Mouse (Mus musculus): ENCODE measurements around the gene Jakmip3.
A peak's percentile ranks its signal among the peaks of the same experiment; 100 is the strongest.

Jakmip3 gene

DNA sequence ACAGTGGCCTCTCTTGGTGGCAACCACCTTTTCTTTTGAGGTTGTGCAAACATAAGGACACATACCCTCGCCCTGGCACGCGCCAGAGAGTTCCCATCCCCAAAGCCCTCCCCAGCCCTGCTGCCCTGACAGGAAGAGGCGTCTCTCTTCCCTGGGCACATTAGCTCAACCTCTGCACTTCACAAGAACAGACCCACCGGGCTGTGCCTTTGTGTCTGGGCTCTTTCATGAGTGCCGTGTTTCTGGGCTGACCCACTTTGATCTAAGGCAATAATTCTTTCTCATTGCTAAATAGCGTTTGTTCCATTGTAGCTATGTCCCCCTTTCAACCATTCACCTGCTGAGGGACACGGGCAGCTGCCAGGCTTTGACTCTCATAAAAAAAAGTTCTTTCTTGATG lies 7.8 kb downstream of the Jakmip3 start:
- no peak for DNase-seq

- peak; percentile 60 for DNase-seq
Observed at GRCm38 (mm10) chr7:138955787-138956186, 15.3 kb downstream of the Jakmip3 start.

DNA sequence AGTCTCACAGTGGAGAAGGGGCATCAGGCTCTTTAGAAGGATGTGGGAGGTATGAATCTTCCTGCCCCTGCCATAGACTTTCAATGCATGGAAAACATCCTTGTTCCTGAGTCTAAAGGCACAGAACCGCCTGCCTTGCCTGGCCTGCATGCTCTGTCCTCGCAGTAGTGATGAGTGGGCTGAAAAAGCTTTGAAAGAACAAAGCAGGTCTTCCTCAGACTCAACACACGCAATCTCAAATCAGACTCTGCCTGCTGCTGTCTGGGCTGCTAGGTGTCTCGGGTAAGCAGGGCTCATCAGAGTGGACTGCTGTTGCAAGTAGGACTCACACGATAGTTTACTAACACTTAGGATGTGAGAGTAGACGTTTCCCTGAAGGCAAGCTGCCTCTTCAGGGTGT lies 16.6 kb downstream of the Jakmip3 start:
- no peak for DNase-seq

DNA sequence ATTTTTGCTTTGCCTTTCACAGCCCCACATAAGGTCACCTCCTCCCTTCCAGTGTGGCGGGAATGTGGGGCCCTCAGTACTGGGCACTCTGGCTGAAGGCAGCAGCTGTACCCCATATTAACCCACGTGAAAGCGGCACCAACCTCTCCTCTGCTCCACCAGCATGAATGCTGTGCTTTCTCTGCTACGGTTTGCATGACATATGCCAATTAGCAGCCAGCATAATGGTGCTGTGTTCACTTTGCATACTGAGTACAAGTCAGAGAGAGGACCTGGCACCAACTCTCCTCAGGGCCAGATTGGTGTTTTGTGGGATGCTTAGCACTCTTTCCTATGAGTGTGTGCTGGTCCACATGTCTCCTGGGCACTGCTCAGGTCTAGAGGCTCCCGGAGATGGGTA lies 19.2 kb downstream of the Jakmip3 start:
- DNase-seq, result no peak

DNA sequence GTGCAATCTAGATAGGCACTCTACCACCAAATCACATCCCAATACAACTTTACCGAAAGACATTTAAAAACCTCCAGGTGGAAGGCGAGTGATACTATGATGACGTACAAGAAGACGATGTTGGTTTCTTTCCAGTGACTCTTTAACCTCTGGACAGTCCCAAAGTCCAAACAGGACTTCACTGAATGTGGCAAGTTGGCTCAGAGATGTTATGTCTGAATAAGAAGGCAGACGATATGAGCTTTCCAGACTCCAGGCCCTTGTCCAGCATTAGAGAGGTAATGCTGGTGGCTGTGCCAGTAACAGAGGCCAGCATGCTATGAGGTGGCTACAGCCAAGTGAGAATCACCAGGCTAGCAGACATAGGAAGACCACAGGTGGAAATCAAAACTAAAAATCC lies 23.2 kb downstream of the Jakmip3 start:
- no peak for DNase-seq

- no peak for DNase-seq
Observed at GRCm38 (mm10) chr7:138968010-138968620, 27.6 kb downstream of the Jakmip3 start.

DNA sequence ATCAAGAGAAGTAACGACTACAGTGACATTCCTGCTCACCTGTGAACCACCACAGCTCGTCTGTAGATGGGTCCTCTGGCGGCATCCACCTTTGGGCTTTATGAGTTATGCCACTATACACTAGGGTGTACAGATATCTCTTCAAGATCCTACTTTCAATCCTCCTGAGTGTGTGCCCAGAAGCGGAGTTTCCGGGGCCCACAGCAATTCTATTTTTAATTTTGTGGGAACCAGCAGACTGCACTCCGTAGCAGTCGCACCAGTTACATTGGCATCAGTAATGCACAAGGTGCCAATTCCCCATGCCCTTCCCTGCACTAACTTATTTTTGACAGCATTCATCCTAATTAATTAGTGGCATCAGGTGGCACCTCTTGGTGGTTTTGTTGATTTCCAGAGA lies 37.0 kb downstream of the Jakmip3 start:
- DNase-seq, result no peak

- DNase-seq, result no peak
Observed at GRCm38 (mm10) chr7:138984576-138984975, 44.0 kb downstream of the Jakmip3 start.

- DNase-seq, result peak; percentile 52
Observed at GRCm38 (mm10) chr7:138989156-138989555, 48.6 kb downstream of the Jakmip3 start.

- no peak for DNase-seq
Observed at GRCm38 (mm10) chr7:139002692-139003091, 62.2 kb downstream of the Jakmip3 start.

- DNase-seq, result no peak
Observed at GRCm38 (mm10) chr7:139003250-139003649, 62.7 kb downstream of the Jakmip3 start.

DNA sequence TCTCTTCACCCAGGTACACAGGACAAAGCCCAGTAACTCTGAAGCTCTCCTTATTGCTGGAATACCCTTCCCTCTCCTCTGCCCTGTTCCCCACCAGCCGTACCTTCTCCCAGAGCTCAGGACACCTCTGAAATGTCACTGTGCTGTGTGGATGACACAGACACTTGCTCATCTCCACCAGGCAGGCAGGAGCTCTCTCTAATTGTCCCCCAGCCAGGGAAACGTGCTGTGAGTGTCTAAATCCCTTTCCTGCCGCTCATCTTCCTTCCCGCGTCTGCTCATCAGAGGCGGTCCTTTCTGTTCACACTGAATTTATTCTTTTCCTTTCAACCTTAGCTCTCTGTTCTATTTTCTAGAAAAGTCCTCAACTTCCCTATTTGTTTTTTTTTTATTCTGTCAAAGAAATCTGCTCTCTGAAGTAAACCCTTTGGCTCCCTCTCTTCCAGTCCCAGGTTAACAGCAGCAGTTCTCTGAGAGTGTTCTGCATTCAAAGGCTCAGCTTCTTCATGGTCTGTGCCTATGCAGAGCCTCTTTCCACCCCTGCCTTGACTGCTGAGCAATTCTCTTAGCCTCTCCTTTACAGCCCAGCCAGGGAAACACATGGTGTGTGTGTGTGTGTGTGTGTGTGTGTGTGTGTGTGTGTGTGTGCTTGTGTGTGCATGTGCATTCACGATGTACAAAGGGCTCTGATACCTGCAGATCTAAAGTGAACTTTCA lies 69.4 kb downstream of the Jakmip3 start:
- no peak for DNase-seq

GRCm38 (mm10) chr7:139011027-139011426 lies 70.5 kb downstream of the Jakmip3 start:
- DNase-seq, result peak; percentile 31

DNA sequence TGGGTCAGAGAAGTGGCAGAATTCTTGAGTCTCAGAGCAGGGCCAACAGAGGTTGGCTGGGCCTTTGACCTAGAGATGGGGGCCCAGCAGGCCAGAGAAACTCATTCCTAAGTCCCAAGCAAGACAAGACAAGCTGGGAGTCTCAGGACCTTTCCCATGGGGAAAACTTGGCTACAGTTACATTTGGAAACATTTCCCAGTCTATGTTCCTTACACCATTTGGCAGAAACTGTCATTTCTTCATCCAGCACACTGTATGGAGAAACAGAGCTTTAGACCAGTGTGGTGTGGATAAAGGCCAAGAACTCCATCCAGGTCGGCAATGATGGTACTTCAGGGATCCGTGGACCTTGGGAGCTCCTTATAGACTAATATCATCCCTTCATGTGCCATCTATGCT lies 71.1 kb downstream of the Jakmip3 start:
- no peak for DNase-seq

DNA sequence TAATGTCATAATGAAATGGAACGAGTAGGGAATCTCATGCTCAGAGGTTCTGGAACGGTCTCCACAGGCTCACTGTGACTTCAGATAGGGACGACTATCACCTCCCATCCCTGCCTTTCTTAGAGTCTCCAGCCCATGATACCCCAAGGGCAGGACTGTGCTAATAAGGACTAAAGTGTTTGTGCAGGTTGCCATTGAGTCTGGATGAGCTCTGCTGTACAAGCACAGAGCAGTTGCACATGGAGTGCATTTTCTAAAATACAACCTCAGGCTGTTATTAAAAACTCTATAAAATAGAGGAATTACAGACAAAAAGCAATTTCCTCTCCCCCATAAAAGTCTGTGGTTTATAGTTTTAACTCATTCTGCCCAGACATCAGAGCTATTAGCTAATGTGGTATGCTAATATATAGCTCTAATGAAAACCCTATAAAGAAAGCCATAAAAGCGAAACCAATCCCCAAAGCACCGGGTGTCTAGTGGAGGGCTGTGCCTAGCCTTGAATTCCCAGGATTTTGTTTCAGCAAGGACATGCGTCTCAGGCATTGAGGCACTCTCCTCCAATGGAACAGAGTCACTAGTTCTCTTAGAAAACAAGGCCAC lies 72.3 kb downstream of the Jakmip3 start:
- DNase-seq, result no peak

DNA sequence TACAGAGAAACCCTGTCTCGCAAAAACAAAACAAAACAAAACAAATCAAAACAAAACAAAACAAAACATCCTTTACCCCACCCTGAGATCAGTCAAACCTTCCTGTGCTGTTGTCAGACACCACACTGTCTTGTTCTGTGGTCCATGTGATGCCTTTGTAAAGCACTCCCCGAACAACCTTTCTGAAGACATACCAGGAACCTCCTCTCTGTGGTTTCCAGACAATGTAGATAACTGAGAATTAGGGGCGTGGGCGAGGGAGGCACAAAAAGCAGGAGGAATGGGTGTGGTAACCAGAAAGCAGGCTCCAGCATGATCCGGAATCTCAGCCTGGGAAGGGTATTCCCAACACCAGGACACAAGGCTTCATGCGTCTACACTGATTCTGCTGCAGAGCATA lies 74.6 kb downstream of the Jakmip3 start:
- no peak for DNase-seq

DNA sequence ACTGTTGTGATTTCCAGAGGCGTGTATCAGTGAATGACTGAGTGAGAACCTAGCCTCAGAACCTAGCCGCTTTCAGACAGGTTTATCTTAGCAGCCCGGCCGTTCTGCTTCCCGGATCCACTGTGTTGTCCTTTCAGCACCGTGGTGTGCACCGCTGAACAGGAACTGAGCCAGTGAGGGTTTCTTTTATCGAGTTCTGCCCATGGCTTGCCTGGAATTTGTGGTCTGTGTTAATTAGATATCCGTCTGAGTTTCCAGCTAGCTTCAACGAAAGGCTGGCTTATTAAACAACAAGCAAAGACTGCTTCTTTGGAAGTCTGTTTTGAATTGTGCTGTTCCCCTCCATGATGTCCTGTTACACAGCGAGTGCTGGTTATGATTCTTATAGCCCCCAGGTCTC lies 75.8 kb downstream of the Jakmip3 start:
- no peak for DNase-seq

GRCm38 (mm10) chr7:139017249-139017903 lies 76.8 kb downstream of the Jakmip3 start:
- no peak for DNase-seq

DNA sequence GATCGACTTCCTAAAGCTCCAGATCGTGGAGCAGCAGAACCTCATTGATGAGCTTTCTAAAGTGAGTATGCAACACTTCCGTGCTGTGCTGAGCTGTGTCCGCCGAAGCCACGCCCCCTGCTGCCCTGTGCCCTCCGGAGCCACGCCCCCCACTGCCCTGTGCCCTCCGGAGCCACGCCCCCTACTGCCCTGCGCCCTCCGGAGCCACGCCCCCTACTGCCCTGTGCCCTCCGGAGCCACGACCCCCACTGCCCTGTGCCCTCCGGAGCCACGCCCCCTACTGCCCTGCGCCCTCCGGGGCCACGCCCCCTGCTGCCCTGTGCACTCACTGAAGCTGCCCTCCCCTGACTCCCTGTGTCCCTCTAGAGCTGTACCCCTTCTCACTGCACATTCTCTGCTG lies 80.4 kb downstream of the Jakmip3 start:
- DNase-seq, result no peak

GRCm38 (mm10) chr7:139021326-139021725 lies 80.8 kb downstream of the Jakmip3 start:
- no peak for DNase-seq

GRCm38 (mm10) chr7:139027136-139027535 lies 86.6 kb downstream of the Jakmip3 start:
- no peak for DNase-seq

GRCm38 (mm10) chr7:139031215-139031614 lies 90.7 kb downstream of the Jakmip3 start:
- no peak for DNase-seq

DNA sequence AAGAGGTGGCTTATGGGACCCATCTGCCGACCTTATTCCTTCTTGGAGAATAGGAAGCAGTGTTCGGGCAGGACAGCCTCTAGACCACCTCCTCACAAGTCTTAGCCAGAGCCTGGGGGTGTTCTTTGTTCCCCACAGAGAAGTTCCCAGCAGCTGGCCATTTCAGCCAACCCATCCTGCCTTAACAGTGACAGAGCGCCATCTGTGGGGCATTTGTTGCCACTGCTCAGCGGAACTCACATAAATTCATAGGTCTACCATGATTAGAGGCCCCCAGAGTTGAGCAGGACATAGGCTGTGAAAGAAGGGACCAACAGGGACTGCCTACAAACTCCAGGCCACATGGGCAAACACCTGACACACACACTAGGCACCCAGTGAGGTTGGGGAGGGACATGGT lies 122.9 kb downstream of the Jakmip3 start:
- DNase-seq, result no peak

DNA sequence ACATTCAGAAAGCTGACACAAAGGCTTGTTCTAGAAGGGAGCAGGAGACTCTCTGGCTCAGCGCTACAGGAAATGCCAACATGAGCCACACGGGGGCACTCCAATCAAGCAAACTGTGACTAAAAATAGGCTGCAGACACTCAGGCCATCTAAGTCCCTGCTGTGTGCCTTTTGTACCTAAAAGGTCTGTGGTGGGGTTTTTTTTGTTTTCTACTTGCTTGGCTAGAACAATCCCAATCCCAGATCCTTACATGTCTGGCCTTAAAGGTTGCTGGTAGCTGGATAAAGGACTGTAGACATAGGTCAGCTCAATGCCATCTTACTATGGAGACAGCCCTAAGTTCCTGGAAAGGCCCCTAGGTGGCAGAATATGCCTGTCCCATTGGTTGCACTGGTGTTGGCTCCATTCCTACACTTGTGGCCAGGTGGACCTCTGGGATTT lies 127.7 kb downstream of the Jakmip3 start:
- DNase-seq, result peak; percentile 85

All from cerebellum, adult 11-12 months (tissue).